Mouse (Mus musculus): ENCODE measurements at regions not wholly inside any gene's neighbourhood (a gene's known extent, or its start where the extent isn't known, plus 50 kb on each side); places are given as distances from the start of the nearest gene placed in this dataset.

DNA sequence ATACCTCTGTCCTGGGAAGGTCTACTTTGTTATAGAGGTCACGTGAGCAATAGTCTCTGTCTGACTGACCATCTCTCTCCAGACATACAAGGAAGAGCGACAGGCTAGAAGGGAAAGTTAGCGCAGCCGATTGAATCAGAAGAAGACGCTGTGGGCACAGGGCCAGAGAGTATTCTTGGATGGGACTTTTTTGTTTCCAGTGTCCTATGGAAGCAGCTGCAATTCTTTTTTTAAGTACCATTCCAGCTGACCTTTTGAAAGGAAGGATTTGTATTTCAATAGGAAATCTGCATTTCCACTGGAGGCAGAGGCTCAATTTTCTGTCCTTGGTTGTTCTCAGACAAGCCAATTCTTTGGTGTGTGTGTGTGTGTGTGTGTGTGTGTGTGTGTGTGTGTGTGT is 52.3 kb upstream of the Zfp536 start:
- no peaks in the 10 kb centered on the region for H3K9me3 ChIP-seq (replicated peaks)
- H3K36me3 ChIP-seq (ENCODE audit: poor library complexity, severe bottlenecking), result no peaks in the 10 kb centered on the region
- H3K4me1 ChIP-seq, result no peaks in the 10 kb centered on the region
- H3K9ac ChIP-seq, result no peak overlapping the region
- no peak for ATAC-seq
- H3K27ac ChIP-seq, result no peak overlapping the region
- H3K27me3 ChIP-seq, result 0 out of 2 replicates have a peak, but pooled peaks cover 3% of the 10 kb centered on the region
- H3K4me2 ChIP-seq, result no peak overlapping the region
- 67% methylated on average over 5 of the region's 5 CpGs for WGBS
- H3K4me3 ChIP-seq, result no peak overlapping the region
